Mouse (Mus musculus) layer of hippocampus, adult 11-12 months (tissue): Measurements from ENCODE around the gene Gm49392.
"Not testable (repeated sequence)": the region's sequence is repeated elsewhere in the genome, so short reads cannot be mapped to it uniquely, and the experiment has no call there.

Experiments
- DNase-seq: peaks from one replicate; pipeline ENCODE4 v3.0.0; 2022; ENCODE audit warnings: low spot score

Gene Gm49392

GRCm38 (mm10) chr13:60896794-60897193 is at the start of gene Gm49392:
Gene Gm49392, minus strand, starts transcription at chr13:60896894.
- DNase-seq = not testable (repeated sequence)

GRCm38 (mm10) chr13:60941884-60942283 is 45.2 kb upstream of the Gm49392 start, which contains the start of gene Tpbpa:
Gene Tpbpa, minus strand, starts transcription at chr13:60941984.
- DNase-seq = not testable (repeated sequence)

- DNase-seq = no peak
These were observed 39.8 kb upstream of the Gm49392 start, which contains the start of the genes Gm49391 and Ctla2a for GRCm38 (mm10) chr13:60936500-60936901. Gene Gm49391, minus strand, starts transcription at chr13:60936571. Gene Ctla2a, minus strand, starts transcription at chr13:60936625.

- not testable (repeated sequence) for DNase-seq
These were observed 38.8 kb upstream of the Gm49392 start, which contains the start of gene Gm49393 for GRCm38 (mm10) chr13:60935490-60935889. Gene Gm49393, minus strand, starts transcription at chr13:60935590.

- DNase-seq = not testable (repeated sequence)
These were observed 8.1 kb upstream of the Gm49392 start, which contains the start of gene Tpbpb for GRCm38 (mm10) chr13:60904780-60905179. Gene Tpbpb, minus strand, starts transcription at chr13:60904880.

- DNase-seq = peak; percentile 5
These were observed 634 bp upstream of the Gm49392 start, which contains the start of gene Ctla2b for GRCm38 (mm10) chr13:60897328-60897727. Gene Ctla2b, minus strand, starts transcription at chr13:60897447.

- no peak for DNase-seq
These were observed 1.1 kb downstream of the Gm49392 start for GRCm38 (mm10) chr13:60895406-60896160.

- DNase-seq = no peak
These were observed 4.4 kb downstream of the Gm49392 start for GRCm38 (mm10) chr13:60892301-60892700.

GRCm38 (mm10) chr13:60864281-60864680 is 32.4 kb downstream of the Gm49392 start, which contains the start of gene 4930486L24Rik:
Gene 4930486L24Rik, minus strand, starts transcription at chr13:60864475.
- DNase-seq = no peak

GRCm38 (mm10) chr13:60848241-60849120 is 48.2 kb downstream of the Gm49392 start:
- no peak for DNase-seq

GRCm38 (mm10) chr13:60843153-60843552 is 53.5 kb downstream of the Gm49392 start:
- no peak for DNase-seq

- DNase-seq = no peak
These were observed 54.0 kb downstream of the Gm49392 start for GRCm38 (mm10) chr13:60842703-60843102.

GRCm38 (mm10) chr13:60839353-60839902 is 57.3 kb downstream of the Gm49392 start:
- no peak for DNase-seq

GRCm38 (mm10) chr13:60826052-60826451 is 70.6 kb downstream of the Gm49392 start:
- no peak for DNase-seq

GRCm38 (mm10) chr13:60820486-60821175 is 76.1 kb downstream of the Gm49392 start:
- DNase-seq = no peak

- peak; percentile 10 for DNase-seq
These were observed 77.2 kb downstream of the Gm49392 start for GRCm38 (mm10) chr13:60819469-60819868.

GRCm38 (mm10) chr13:60813722-60814121 is 83.0 kb downstream of the Gm49392 start:
- no peak for DNase-seq

GRCm38 (mm10) chr13:60812768-60813167 is 83.9 kb downstream of the Gm49392 start:
- no peak for DNase-seq

GRCm38 (mm10) chr13:60809690-60810089 is 87.0 kb downstream of the Gm49392 start:
- DNase-seq = no peak

GRCm38 (mm10) chr13:60802749-60803148 is 93.9 kb downstream of the Gm49392 start, which contains the start of gene Ctsll3:
Gene Ctsll3, minus strand, starts transcription at chr13:60802849.
- no peak for DNase-seq
